Mouse (Mus musculus): Measurements from ENCODE around the gene Zfp109.
"Not testable (repeated sequence)": the region's sequence is repeated elsewhere in the genome, so short reads cannot be mapped to it uniquely, and the experiment has no call there.

Gene Zfp109

GRCm38 (mm10) chr7:24237040-24237791 is at the start of gene Zfp109:
Zfp109 (minus strand) TSS chr7:24237560.
- peak; percentile 75 for DNase-seq

- no peak for DNase-seq
Measured at GRCm38 (mm10) chr7:24286916-24287315, 49.6 kb upstream of the Zfp109 start.

- DNase-seq = no peak
Measured at GRCm38 (mm10) chr7:24286090-24286489, 48.7 kb upstream of the Zfp109 start.

GRCm38 (mm10) chr7:24280858-24281145 is 43.4 kb upstream of the Zfp109 start:
- DNase-seq = no peak

- no peak for DNase-seq
Measured at GRCm38 (mm10) chr7:24280031-24280857, 42.9 kb upstream of the Zfp109 start.

- DNase-seq = not testable (repeated sequence)
Measured at GRCm38 (mm10) chr7:24278771-24279170, 41.4 kb upstream of the Zfp109 start.

GRCm38 (mm10) chr7:24274456-24274855 is 37.1 kb upstream of the Zfp109 start:
- DNase-seq = no peak

GRCm38 (mm10) chr7:24271191-24271590 is 33.8 kb upstream of the Zfp109 start:
- no peak for DNase-seq

GRCm38 (mm10) chr7:24270288-24270672 is 32.9 kb upstream of the Zfp109 start, which contains the start of gene Zfp93:
Zfp93 (plus strand) TSS chr7:24270420.
- DNase-seq = peak; percentile 89

- DNase-seq = no peak
Measured at GRCm38 (mm10) chr7:24269667-24270287, 32.4 kb upstream of the Zfp109 start.

GRCm38 (mm10) chr7:24269256-24269655 is 31.9 kb upstream of the Zfp109 start:
- DNase-seq = no peak

- no peak for DNase-seq
Measured at GRCm38 (mm10) chr7:24268176-24269155, 31.1 kb upstream of the Zfp109 start.

GRCm38 (mm10) chr7:24260000-24260312 is 22.6 kb upstream of the Zfp109 start:
- DNase-seq = no peak

- DNase-seq = no peak
Measured at GRCm38 (mm10) chr7:24259306-24259999, 22.1 kb upstream of the Zfp109 start.

- peak; percentile 92 for DNase-seq
Measured at GRCm38 (mm10) chr7:24254633-24255474, 17.5 kb upstream of the Zfp109 start, which contains the start of gene Zfp108. Zfp108 (plus strand) TSS chr7:24254794.

GRCm38 (mm10) chr7:24253779-24254615 is 16.6 kb upstream of the Zfp109 start:
- DNase-seq = peak; percentile 56

GRCm38 (mm10) chr7:24211343-24211742 is 26.0 kb downstream of the Zfp109 start, which contains the start of gene Zfp111:
Zfp111 (minus strand) TSS chr7:24211443.
- no peak for DNase-seq

- DNase-seq = no peak
Measured at GRCm38 (mm10) chr7:24210296-24210695, 27.1 kb downstream of the Zfp109 start.

- DNase-seq = peak; percentile 34
Measured at GRCm38 (mm10) chr7:24208282-24208886, 29.0 kb downstream of the Zfp109 start.
